ENCODE assay signal across 12 mouse cellular contexts in genomic region chrX:13039211-13039610, GRCm38 (mm10). TPM values are rescaled to one million over a fixed set of nuclear protein-coding genes. Genes with fewer than 3 reads are reported as not detected.
DNase-seq lines count a peak whose midpoint lies in the region; ATAC-seq lines count a peak whose summit lies in the region.
"Had no signal": no experiment of that assay in that cellular context is flagged by ENCODE, and none has a peak within 500 bp of the region (broad histone marks: within the 10 kb centered on the region; RNA-seq: fewer than 3 reads in every experiment).

No protein-coding gene starts in this region.

- WGBS in heart, embryonic 10.5 days: 43% methylated on average over 3 of the region's 3 CpGs

- no peaks in the 10 kb centered on the region for H3K36me3 ChIP-seq in heart, embryonic 10.5 days
- H3K36me3 ChIP-seq: embryonic facial prominence, embryonic 15.5 days; kidney, embryonic 15.5 days had no signal

- H3K9me3 ChIP-seq in heart, embryonic 10.5 days: no peaks in the 10 kb centered on the region
- H3K9me3 ChIP-seq: embryonic facial prominence, embryonic 15.5 days; kidney, embryonic 15.5 days had no signal

- peaks cover 3% of the 10 kb centered on the region; the same call in 1 of the 2 replicates for H3K4me1 ChIP-seq in heart, embryonic 10.5 days
- H3K4me1 ChIP-seq: embryonic facial prominence, embryonic 15.5 days; kidney, embryonic 15.5 days had no signal

- intact Hi-C loops in left cerebral cortex, postnatal 14 days (cut with DNase I): no loop called here

- ATAC-seq in CD4-positive, CD25-positive, alpha-beta regulatory T cell, adult 4 months: no peak
- no peak for ATAC-seq in megakaryocyte progenitor cell, adult 5-6 weeks (replicated peaks; ENCODE audit: poor library complexity)
- ATAC-seq: Patski had no signal

- no peak overlapping the region for H3K4me3 ChIP-seq in heart, embryonic 10.5 days
- H3K4me3 ChIP-seq: embryonic facial prominence, embryonic 15.5 days; kidney, embryonic 15.5 days had no signal

- H3K27me3 ChIP-seq in heart, embryonic 10.5 days (ENCODE audit: insufficient read depth, poor library complexity, severe bottlenecking): peaks cover 6% of the 10 kb centered on the region; the same call in 1 of the 2 replicates
- H3K27me3 ChIP-seq: Patski had no signal

- no peak overlapping the region for H3K27ac ChIP-seq in heart, embryonic 10.5 days
- H3K27ac ChIP-seq: embryonic facial prominence, embryonic 15.5 days; kidney, embryonic 15.5 days had no signal

- peak; percentile 3 for DNase-seq in heart, adult 8-10 months (ENCODE audit: low spot score)
- DNase-seq in heart, embryonic 10.5 days (ENCODE audit: low spot score): no peak
- DNase-seq in Muller cell, postnatal 12 days (ENCODE audit: inconsistent ontology term): peak; percentile 82
- DNase-seq in cerebellum, postnatal 36 days: peak; percentile 46 to 57
- peak; percentile 7 to 18 for DNase-seq in left cerebral cortex, postnatal 14 days (ENCODE audit: low spot score in 2 of 2)
- DNase-seq in kidney, postnatal 10 days: no peak
- DNase-seq: spleen, adult 18-20 months had no signal

RNA-seq across cellular contexts. Expression of gene Usp9x, which starts 32.1 kb away (rescaled TPM):
- total RNA-seq in heart, adult 8-10 months (2022): 100 to 1,000 TPM; 152 to 199 (median 183) TPM
- polyA plus RNA-seq in heart, embryonic 10.5 days (2016; fragmentation: Nextera tagmentation; extraction: Ambion mirVana): 33.4 and 38.0 TPM in 2 replicates
- total RNA-seq in left cerebral cortex, postnatal 14 days (2021): 100 to 1,000 TPM; 268 to 281 TPM
- 10 to 100 TPM; 28.8 to 40.2 TPM for polyA plus RNA-seq in CD4-positive, CD25-positive, alpha-beta regulatory T cell, adult 4 months (2017; shearing (Covaris generic))
- 133 and 134 TPM in 2 replicates for total RNA-seq in megakaryocyte progenitor cell, adult 5-6 weeks (2015)
- 107 and 135 TPM in 2 replicates for total RNA-seq in megakaryocyte progenitor cell, adult 5-6 weeks (2017)

Comparison
In these comparisons a context has a peak if more than half of its experiments do, and no peak if none do; other contexts are left out.
1. DNase-seq: peak in heart, adult 8-10 months (single experiment), Muller cell, postnatal 12 days (single experiment), cerebellum, postnatal 36 days (2 of 2) and left cerebral cortex, postnatal 14 days (2 of 2); none in heart, embryonic 10.5 days (single experiment) and kidney, postnatal 10 days (single experiment).